Mouse (Mus musculus): ENCODE results near the gene Plekhn1. TPM values are rescaled to one million over a fixed set of nuclear protein-coding genes. Genes with fewer than 3 reads are reported as not detected.
A peak's percentile ranks its signal among the peaks of the same experiment; 100 is the strongest.

Gene Plekhn1
- 18.5 and 22.8 TPM in 2 replicates for polyA plus RNA-seq (2015; fragmentation: Nextera tagmentation; extraction: Ambion mirVana)

- peaks cover 17% of the 10 kb centered on the region for H3K4me1 ChIP-seq (replicated peaks; ENCODE audit: control insufficient read depth, insufficient read depth, low read length)
- peak; percentile 62 for ATAC-seq (ENCODE audit: low read depth)
- under 1% methylated on average over 35 of the region's 48 CpGs for WGBS
- no peaks in the 10 kb centered on the region for H3K9me3 ChIP-seq (ENCODE audit: control insufficient read depth, low read length)
- peak within 1 kb of the TSS; percentile 73 for H3K27ac ChIP-seq (ENCODE audit: low read length)
- peaks cover 37% of the 10 kb centered on the region for H3K36me3 ChIP-seq (ENCODE audit: control insufficient read depth, insufficient read depth, low read length)
- H3K4me3 ChIP-seq (ENCODE audit: low read length), result peak within 1 kb of the TSS; percentile 96
- H3K27me3 ChIP-seq (ENCODE audit: control insufficient read depth, insufficient read depth, low read depth, low read length), result no peaks in the 10 kb centered on the region
- H3K4me2 ChIP-seq (ENCODE audit: low read depth, low read length), result peak within 1 kb of the TSS; percentile 95
- peak within 1 kb of the TSS; percentile 82 for H3K9ac ChIP-seq (ENCODE audit: low read length)
Observed at GRCm38 (mm10) chr4:156234701-156235213, at the start of gene Plekhn1. TSS of gene Plekhn1 (minus strand) at chr4:156234857.

DNA sequence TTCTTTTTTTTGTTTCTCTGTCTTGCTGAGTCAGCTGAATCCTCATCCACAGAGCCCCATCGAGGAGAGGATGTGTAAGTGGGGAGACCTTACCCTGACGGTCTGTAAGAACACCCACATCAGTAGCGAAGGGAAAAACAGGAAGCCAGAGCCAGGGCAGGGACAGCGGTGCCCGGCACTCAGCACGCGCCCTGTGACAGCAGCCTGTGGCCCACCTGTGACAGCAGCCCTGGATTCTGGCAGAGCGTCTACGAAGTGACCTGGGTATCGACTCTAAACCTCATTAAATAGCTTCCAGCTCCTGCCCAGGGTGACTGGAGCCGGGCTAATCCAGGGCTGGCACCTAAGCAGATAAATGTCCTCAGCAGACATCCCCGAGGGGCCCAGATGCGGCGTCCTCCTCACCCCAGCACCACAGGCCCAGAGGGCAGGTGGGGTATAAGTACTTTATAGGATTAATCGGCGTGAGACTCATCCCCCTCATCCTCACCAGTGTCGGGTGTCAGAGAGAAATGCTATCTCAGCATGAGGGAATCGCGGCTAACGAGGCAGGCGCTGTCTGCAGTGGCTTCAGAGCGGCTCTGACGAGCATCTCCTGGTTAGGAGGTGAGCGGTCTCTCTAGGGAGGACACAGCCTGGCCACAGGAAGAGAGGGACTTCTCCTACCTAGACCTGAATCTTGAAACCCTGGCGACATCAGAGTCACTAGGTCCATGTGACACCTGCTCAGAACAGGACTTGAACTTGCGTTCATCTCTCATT, 20.6 kb upstream of the Plekhn1 start, which contains the start of gene Samd11:
Samd11 (minus strand) TSS at position 580 of the 762 bp plus-strand sequence.
- WGBS, result 6% methylated on average over 26 of the region's 26 CpGs
- Histone ChIP-seq H3K9ac (ENCODE audit: low read length) (no peak within 1 kb of the TSS), H3K9me3 (ENCODE audit: control insufficient read depth, low read length) (no peaks in the 10 kb centered on the region), H3K4me1 (replicated peaks; ENCODE audit: control insufficient read depth, insufficient read depth, low read length) (peaks cover 4% of the 10 kb centered on the region), H3K4me3 (ENCODE audit: low read length) (peak within 1 kb of the TSS; percentile 32), H3K27ac (ENCODE audit: low read length) (no peak within 1 kb of the TSS), H3K27me3 (ENCODE audit: control insufficient read depth, insufficient read depth, low read depth, low read length) (peaks cover 17% of the 10 kb centered on the region), H3K36me3 (ENCODE audit: control insufficient read depth, insufficient read depth, low read length) (no peaks in the 10 kb centered on the region), H3K4me2 (ENCODE audit: low read depth, low read length) (peak within 1 kb of the TSS; percentile 49)
- no peak for ATAC-seq (ENCODE audit: low read depth)

GRCm38 (mm10) chr4:156254361-156255077, 19.9 kb upstream of the Plekhn1 start:
- Histone ChIP-seq H3K9ac (ENCODE audit: low read length) (peak overlapping the region; percentile 42; the same call in 1 of the 2 replicates), H3K27me3 (ENCODE audit: control insufficient read depth, insufficient read depth, low read depth, low read length) (peaks cover 17% of the 10 kb centered on the region), H3K4me1 (replicated peaks; ENCODE audit: control insufficient read depth, insufficient read depth, low read length) (peaks cover 4% of the 10 kb centered on the region), H3K4me3 (ENCODE audit: low read length) (peak overlapping the region; percentile 32), H3K9me3 (ENCODE audit: control insufficient read depth, low read length) (no peaks in the 10 kb centered on the region), H3K4me2 (ENCODE audit: low read depth, low read length) (peak overlapping the region; percentile 49), H3K36me3 (ENCODE audit: control insufficient read depth, insufficient read depth, low read length) (no peaks in the 10 kb centered on the region), H3K27ac (ENCODE audit: low read length) (no peak overlapping the region)
- WGBS, result 2% methylated on average over 30 of the region's 30 CpGs
- ATAC-seq (ENCODE audit: low read depth), result peak; percentile 56; the same call in 1 of the 2 replicates

GRCm38 (mm10) chr4:156253043-156253442, 18.4 kb upstream of the Plekhn1 start:
- Histone ChIP-seq H3K4me3 (ENCODE audit: low read length) (no peak overlapping the region), H3K4me1 (replicated peaks; ENCODE audit: control insufficient read depth, insufficient read depth, low read length) (peaks cover 4% of the 10 kb centered on the region), H3K9me3 (ENCODE audit: control insufficient read depth, low read length) (no peaks in the 10 kb centered on the region), H3K36me3 (ENCODE audit: control insufficient read depth, insufficient read depth, low read length) (peaks cover 4% of the 10 kb centered on the region), H3K27me3 (ENCODE audit: control insufficient read depth, insufficient read depth, low read depth, low read length) (peaks cover 17% of the 10 kb centered on the region), H3K9ac (ENCODE audit: low read length) (no peak overlapping the region), H3K27ac (ENCODE audit: low read length) (no peak overlapping the region), H3K4me2 (ENCODE audit: low read depth, low read length) (no peak overlapping the region)
- no peak for ATAC-seq (ENCODE audit: low read depth)
- WGBS, result 43% methylated on average over 7 of the region's 7 CpGs

GRCm38 (mm10) chr4:156252619-156253018, 18.0 kb upstream of the Plekhn1 start:
- WGBS, result 40% methylated on average over 3 of the region's 3 CpGs
- Histone ChIP-seq H3K27ac (ENCODE audit: low read length) (no peak overlapping the region), H3K36me3 (ENCODE audit: control insufficient read depth, insufficient read depth, low read length) (peaks cover 8% of the 10 kb centered on the region), H3K4me2 (ENCODE audit: low read depth, low read length) (no peak overlapping the region), H3K9me3 (ENCODE audit: control insufficient read depth, low read length) (no peaks in the 10 kb centered on the region), H3K9ac (ENCODE audit: low read length) (no peak overlapping the region), H3K4me3 (ENCODE audit: low read length) (no peak overlapping the region), H3K27me3 (ENCODE audit: control insufficient read depth, insufficient read depth, low read depth, low read length) (peaks cover 17% of the 10 kb centered on the region), H3K4me1 (replicated peaks; ENCODE audit: control insufficient read depth, insufficient read depth, low read length) (peaks cover 4% of the 10 kb centered on the region)
- ATAC-seq (ENCODE audit: low read depth), result no peak

GRCm38 (mm10) chr4:156252140-156252539, 17.5 kb upstream of the Plekhn1 start:
- Histone ChIP-seq H3K9me3 (ENCODE audit: control insufficient read depth, low read length) (no peaks in the 10 kb centered on the region), H3K9ac (ENCODE audit: low read length) (no peak overlapping the region), H3K4me1 (replicated peaks; ENCODE audit: control insufficient read depth, insufficient read depth, low read length) (peaks cover 4% of the 10 kb centered on the region), H3K4me3 (ENCODE audit: low read length) (no peak overlapping the region), H3K27ac (ENCODE audit: low read length) (no peak overlapping the region), H3K4me2 (ENCODE audit: low read depth, low read length) (no peak overlapping the region), H3K27me3 (ENCODE audit: control insufficient read depth, insufficient read depth, low read depth, low read length) (peaks cover 17% of the 10 kb centered on the region), H3K36me3 (ENCODE audit: control insufficient read depth, insufficient read depth, low read length) (peaks cover 10% of the 10 kb centered on the region)
- 41% methylated on average over 7 of the region's 7 CpGs for WGBS
- ATAC-seq (ENCODE audit: low read depth), result no peak

- peaks cover 17% of the 10 kb centered on the region for H3K27me3 ChIP-seq (ENCODE audit: control insufficient read depth, insufficient read depth, low read depth, low read length)
Observed at GRCm38 (mm10) chr4:156251081-156251480, 16.4 kb upstream of the Plekhn1 start.

GRCm38 (mm10) chr4:156249567-156249966, 14.9 kb upstream of the Plekhn1 start:
- Histone ChIP-seq H3K27me3 (ENCODE audit: control insufficient read depth, insufficient read depth, low read depth, low read length) (peaks cover 5% of the 10 kb centered on the region), H3K36me3 (ENCODE audit: control insufficient read depth, insufficient read depth, low read length) (peaks cover 31% of the 10 kb centered on the region), H3K4me1 (replicated peaks; ENCODE audit: control insufficient read depth, insufficient read depth, low read length) (peaks cover 4% of the 10 kb centered on the region), H3K4me2 (ENCODE audit: low read depth, low read length) (no peak overlapping the region), H3K9me3 (ENCODE audit: control insufficient read depth, low read length) (no peaks in the 10 kb centered on the region), H3K9ac (ENCODE audit: low read length) (no peak overlapping the region), H3K27ac (ENCODE audit: low read length) (no peak overlapping the region), H3K4me3 (ENCODE audit: low read length) (no peak overlapping the region)
- 55% methylated on average over 11 of the region's 11 CpGs for WGBS
- ATAC-seq (ENCODE audit: low read depth), result no peak

More at GRCm38 (mm10) chr4:156251081-156251480, 16.4 kb upstream of the Plekhn1 start:
- Histone ChIP-seq H3K4me1 (replicated peaks; ENCODE audit: control insufficient read depth, insufficient read depth, low read length) (peaks cover 4% of the 10 kb centered on the region), H3K9me3 (ENCODE audit: control insufficient read depth, low read length) (no peaks in the 10 kb centered on the region), H3K9ac (ENCODE audit: low read length) (no peak overlapping the region), H3K4me3 (ENCODE audit: low read length) (no peak overlapping the region), H3K4me2 (ENCODE audit: low read depth, low read length) (no peak overlapping the region), H3K36me3 (ENCODE audit: control insufficient read depth, insufficient read depth, low read length) (peaks cover 19% of the 10 kb centered on the region), H3K27ac (ENCODE audit: low read length) (no peak overlapping the region)
- WGBS, result 70% methylated on average over 8 of the region's 8 CpGs
- ATAC-seq (ENCODE audit: low read depth), result no peak

All from lung, embryonic 16.5 days (tissue).